Mouse (Mus musculus) ES-E14 (cell line): Measurements from ENCODE around the gene Ehf.

Experiments
- HCFC1 ChIP-seq: IDR thresholded peaks from 2 replicates; pipeline ENCODE4 v1.6.1; 2012; ENCODE audit warnings: low read length, inconsistent platforms, borderline replicate concordance; ENCODE audit not compliant: insufficient read depth
- ZC3H11A ChIP-seq: IDR thresholded peaks from 2 replicates; pipeline ENCODE4 v1.6.1; 2012; ENCODE audit warnings: low read depth, mild to moderate bottlenecking, inconsistent platforms, low read length, borderline replicate concordance

- TF ChIP-seq ZC3H11A (no peak), HCFC1 (no peak)
Observed at GRCm38 (mm10) chr2:103287716-103288115, 15.4 kb downstream of the Ehf start.
